Mouse (Mus musculus) E14TG2a.4 (cell line): ENCODE data around the gene Selenof.

Source experiments
- H3K27me3 ChIP-seq: 2 replicates; pipeline ENCODE4 v1.6.1; 2014; ENCODE audit warnings: low read length, control low read depth; ENCODE audit not compliant: insufficient read depth
- H3K36me3 ChIP-seq: 2 replicates; pipeline ENCODE4 v1.6.1; 2014; ENCODE audit warnings: low read length, control low read depth; ENCODE audit not compliant: insufficient read depth
- H3K4me1 ChIP-seq: replicated peaks from 2 replicates; pipeline ENCODE4 v1.6.1; 2014; ENCODE audit warnings: low read depth, low read length, control low read depth
- H3K4me3 ChIP-seq: replicated peaks from 2 replicates; pipeline ENCODE4 v1.5.1; 2014; ENCODE audit warnings: mild to moderate bottlenecking, low read length
- H3K9me3 ChIP-seq: 2 replicates; pipeline ENCODE4 v1.6.1; 2014; ENCODE audit warnings: low read length, control low read depth
- CTCF ChIP-seq: conservative IDR thresholded peaks from 2 replicates; pipeline ENCODE4 v1.5.1; 2014; ENCODE audit warnings: low read length
- NANOG ChIP-seq: IDR thresholded peaks from 2 replicates; pipeline ENCODE4 v1.6.1; 2014; ENCODE audit warnings: borderline replicate concordance, low read length, mixed read lengths
- POU5F1 ChIP-seq: IDR thresholded peaks from 2 replicates; pipeline ENCODE4 v1.6.1; 2014; ENCODE audit warnings: low read length, borderline replicate concordance

The Selenof gene

GRCm38 (mm10) chr3:144569401-144569971 lies 618 bp upstream of the Selenof start:
- peaks cover 52% of the 10 kb centered on the region for H3K4me1 ChIP-seq
- peak overlapping the region; percentile 98 for H3K4me3 ChIP-seq
- H3K9me3 ChIP-seq, result no peaks in the 10 kb centered on the region
- H3K27me3 ChIP-seq, result peaks cover 15% of the 10 kb centered on the region
- peaks cover 26% of the 10 kb centered on the region for H3K36me3 ChIP-seq
- TF ChIP-seq NANOG (no peak), POU5F1 (no peak), CTCF (no peak)

- no peaks in the 10 kb centered on the region for H3K9me3 ChIP-seq
- H3K4me3 ChIP-seq, result peak overlapping the region; percentile 98
- peaks cover 59% of the 10 kb centered on the region for H3K4me1 ChIP-seq
- TF ChIP-seq CTCF, result no peak
- no peak for TF ChIP-seq POU5F1
- TF ChIP-seq NANOG, result no peak
- H3K27me3 ChIP-seq, result peaks cover 15% of the 10 kb centered on the region
- peaks cover 40% of the 10 kb centered on the region for H3K36me3 ChIP-seq
Observed at GRCm38 (mm10) chr3:144570816-144571487, 848 bp downstream of the Selenof start.

GRCm38 (mm10) chr3:144574256-144574655 lies 4.2 kb downstream of the Selenof start:
- peaks cover 73% of the 10 kb centered on the region for H3K36me3 ChIP-seq
- peaks cover 50% of the 10 kb centered on the region for H3K4me1 ChIP-seq
- no peak overlapping the region for H3K4me3 ChIP-seq
- no peak for TF ChIP-seq CTCF
- TF ChIP-seq POU5F1, result no peak
- TF ChIP-seq NANOG, result no peak
- H3K27me3 ChIP-seq, result peaks cover 2% of the 10 kb centered on the region; the same call in 1 of the 2 replicates
- H3K9me3 ChIP-seq, result no peaks in the 10 kb centered on the region

GRCm38 (mm10) chr3:144577366-144578340 lies 7.5 kb downstream of the Selenof start:
- H3K9me3 ChIP-seq, result no peaks in the 10 kb centered on the region
- H3K4me1 ChIP-seq, result peaks cover 50% of the 10 kb centered on the region
- no peaks in the 10 kb centered on the region for H3K27me3 ChIP-seq
- H3K4me3 ChIP-seq, result no peak overlapping the region
- H3K36me3 ChIP-seq, result peaks cover 95% of the 10 kb centered on the region
- TF ChIP-seq NANOG (no peak), POU5F1 (no peak), CTCF (no peak)

- Histone ChIP-seq H3K9me3 (no peaks in the 10 kb centered on the region), H3K4me1 (peaks cover 37% of the 10 kb centered on the region), H3K4me3 (no peak overlapping the region), H3K36me3 (peaks cover 94% of the 10 kb centered on the region), H3K27me3 (no peaks in the 10 kb centered on the region)
- TF ChIP-seq POU5F1, result no peak
Observed at GRCm38 (mm10) chr3:144578921-144579320, 8.8 kb downstream of the Selenof start.

- H3K36me3 ChIP-seq, result peaks cover 94% of the 10 kb centered on the region
- H3K4me3 ChIP-seq, result no peak overlapping the region
- H3K4me1 ChIP-seq, result peaks cover 29% of the 10 kb centered on the region
- H3K27me3 ChIP-seq, result no peaks in the 10 kb centered on the region
- TF ChIP-seq POU5F1, result no peak
- no peak for TF ChIP-seq CTCF
- TF ChIP-seq NANOG, result no peak
- no peaks in the 10 kb centered on the region for H3K9me3 ChIP-seq
Observed at GRCm38 (mm10) chr3:144579796-144580195, 9.7 kb downstream of the Selenof start.

- H3K4me1 ChIP-seq, result peaks cover 25% of the 10 kb centered on the region
- no peaks in the 10 kb centered on the region for H3K27me3 ChIP-seq
- no peak for TF ChIP-seq POU5F1
- TF ChIP-seq NANOG, result no peak
- TF ChIP-seq CTCF, result no peak
- no peaks in the 10 kb centered on the region for H3K9me3 ChIP-seq
- H3K36me3 ChIP-seq, result peaks cover 94% of the 10 kb centered on the region
- H3K4me3 ChIP-seq, result no peak overlapping the region
Observed at GRCm38 (mm10) chr3:144580281-144580680, 10.2 kb downstream of the Selenof start.

- Histone ChIP-seq H3K36me3 (peaks cover 94% of the 10 kb centered on the region), H3K4me1 (peaks cover 21% of the 10 kb centered on the region; the same call in 1 of the 2 replicates), H3K4me3 (no peak overlapping the region), H3K9me3 (no peaks in the 10 kb centered on the region), H3K27me3 (no peaks in the 10 kb centered on the region)
- TF ChIP-seq NANOG (no peak), POU5F1 (no peak), CTCF (no peak)
Observed at GRCm38 (mm10) chr3:144581842-144582241, 11.7 kb downstream of the Selenof start.
